Mouse (Mus musculus) erythroblast, adult 5-6 weeks (primary cell): ENCODE results near the gene Znhit3. TPM values are rescaled to one million over a fixed set of nuclear protein-coding genes. Genes with fewer than 3 reads are reported as not detected.

Experiments used
- ATAC-seq: replicated peaks from 2 replicates; pipeline ENCODE4 v1.8.0; 2016; ENCODE audit warnings: moderate number of reproducible peaks, mild to moderate bottlenecking, moderate TSS enrichment, inconsistent platforms; ENCODE audit not compliant: poor library complexity, low FRiP score, severe bottlenecking
- total RNA-seq, 2 experiments: library from RNA; stranded (forward) in 1 of 2; stranded (reverse) in 1 of 2; fragments of 150-400 nt in 1 of 2; fragments of 200-764, 138-1000 nt in 1 of 2; gene quantifications; 2 replicates each; pipeline versions ENCODE4 v1.2.3 to v1.2.4; 2015 to 2017; ENCODE audit warnings: low replicate concordance in 2 of 2

Znhit3 gene
- 1.5 and 6.5 TPM in 2 replicates for total RNA-seq (2015; ENCODE audit: low replicate concordance)
- 3.7 and 9.1 TPM in 2 replicates for total RNA-seq (2017; ENCODE audit: low replicate concordance)

- peak; percentile 76 for ATAC-seq
These were observed at the start of gene Znhit3 for GRCm38 (mm10) chr11:84916053-84916702. TSS of gene Znhit3 (minus strand) at chr11:84916366.

- no peak for ATAC-seq
These were observed 47.4 kb upstream of the Znhit3 start for GRCm38 (mm10) chr11:84963556-84963955.

- ATAC-seq: no peak
These were observed 46.4 kb upstream of the Znhit3 start for GRCm38 (mm10) chr11:84962536-84962935.

GRCm38 (mm10) chr11:84961571-84961970 lies 45.4 kb upstream of the Znhit3 start:
- ATAC-seq: no peak

DNA sequence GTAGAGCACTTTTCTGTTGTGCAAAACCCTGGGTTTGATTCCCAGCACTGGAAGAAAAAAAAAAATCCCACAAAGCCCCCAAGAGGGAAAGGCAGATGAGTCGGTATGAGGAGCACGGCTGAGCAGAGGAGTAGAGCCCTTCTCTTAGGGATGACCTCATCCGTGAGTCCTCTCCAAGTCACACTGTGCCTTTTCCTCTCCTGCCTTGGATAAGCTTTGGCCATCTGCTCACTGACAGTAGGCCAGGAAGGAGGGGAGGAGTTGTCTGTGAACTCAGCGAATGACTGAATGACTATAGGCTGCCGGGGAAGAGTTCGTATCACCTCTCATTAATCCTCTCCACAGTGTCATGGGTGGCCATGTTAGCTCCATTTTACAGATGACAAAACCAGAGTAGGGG lies 44.6 kb upstream of the Znhit3 start:
- ATAC-seq: no peak

- no peak for ATAC-seq
These were observed 44.1 kb upstream of the Znhit3 start for GRCm38 (mm10) chr11:84960291-84960690.

DNA sequence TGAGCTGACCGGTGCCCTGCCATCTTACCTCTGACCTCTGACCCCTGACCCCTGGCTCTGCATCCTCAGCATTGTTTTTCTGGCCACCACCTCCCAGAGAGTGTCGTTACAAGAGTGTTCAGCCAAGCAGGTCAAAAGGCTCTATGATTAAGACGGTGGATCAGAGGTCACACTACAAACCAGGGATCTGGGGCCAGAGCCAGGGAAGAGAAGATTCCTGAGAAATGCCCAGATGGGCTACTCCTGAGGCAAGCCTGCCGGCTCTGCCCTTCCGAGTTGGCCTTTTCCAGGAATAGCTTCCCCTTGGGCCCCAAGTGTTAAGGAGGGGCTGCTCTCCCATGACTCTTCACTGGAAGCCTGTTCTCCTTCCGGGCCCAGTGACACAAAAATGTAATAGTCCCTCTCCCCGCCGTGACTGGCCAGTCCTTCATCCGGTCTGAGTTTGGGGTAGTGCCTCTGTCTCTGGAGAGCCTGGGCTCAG lies 43.6 kb upstream of the Znhit3 start:
- ATAC-seq: no peak

- no peak for ATAC-seq
These were observed 43.0 kb upstream of the Znhit3 start for GRCm38 (mm10) chr11:84959181-84959580.

- ATAC-seq: no peak
These were observed 42.1 kb upstream of the Znhit3 start for GRCm38 (mm10) chr11:84958271-84958630.

DNA sequence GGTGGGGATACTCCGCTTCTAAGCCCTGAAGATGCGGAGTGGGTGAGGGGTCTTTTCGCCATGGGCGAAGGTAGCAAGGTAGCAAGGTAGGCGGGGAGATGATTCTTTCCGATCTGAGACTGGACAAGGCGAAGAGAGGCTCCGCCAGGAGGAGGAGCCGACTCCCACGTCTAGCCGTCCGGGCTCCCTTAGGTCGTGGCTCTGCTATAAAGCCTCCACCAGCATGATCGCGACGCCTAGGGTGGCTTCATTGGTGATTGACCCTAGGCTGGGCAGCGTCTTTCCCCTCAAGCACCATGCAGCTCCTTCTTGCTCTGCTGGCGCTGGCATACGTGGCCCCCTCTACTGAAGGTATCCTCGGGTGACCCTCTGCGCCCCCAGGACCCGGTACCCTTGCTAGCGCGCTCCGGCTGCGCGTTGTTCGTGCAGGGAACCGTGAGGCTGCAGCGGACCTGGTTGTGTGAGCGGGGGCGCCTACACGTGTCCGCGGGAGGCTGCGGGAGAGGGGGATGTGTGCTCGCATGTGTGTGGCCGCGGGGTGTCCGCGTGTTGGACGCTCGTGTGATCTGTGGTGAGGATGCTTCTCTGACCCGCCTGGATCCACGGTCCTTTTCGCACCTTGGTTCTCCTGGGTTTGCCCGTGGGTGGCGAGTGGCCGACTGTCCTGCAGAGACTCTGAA lies 41.6 kb upstream of the Znhit3 start, which contains the start of gene Car4:
TSS of gene Car4 (plus strand) at position 196 of the 680 bp plus-strand sequence.
- ATAC-seq: no peak

DNA sequence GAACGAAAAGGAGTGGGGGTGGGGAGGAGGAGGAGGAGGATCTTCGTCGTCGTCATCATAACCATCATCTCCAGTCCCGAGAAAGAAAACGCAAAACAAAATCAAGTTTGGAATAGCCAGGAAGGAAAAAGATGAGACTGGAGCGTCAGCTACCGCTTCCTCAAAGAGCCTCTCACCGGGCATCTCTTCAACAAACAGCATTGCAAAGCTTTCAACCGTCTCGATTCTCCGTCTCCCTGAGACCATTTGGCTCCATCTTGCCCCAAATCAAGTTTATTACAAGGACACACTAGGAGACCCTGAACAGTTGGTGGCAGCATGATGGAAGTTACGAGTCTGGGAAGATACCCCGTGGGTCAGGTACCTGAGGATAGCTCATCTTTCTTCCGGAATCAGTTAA lies 41.0 kb upstream of the Znhit3 start:
- ATAC-seq: no peak

- no peak for ATAC-seq
These were observed 40.2 kb upstream of the Znhit3 start for GRCm38 (mm10) chr11:84956400-84956799.

DNA sequence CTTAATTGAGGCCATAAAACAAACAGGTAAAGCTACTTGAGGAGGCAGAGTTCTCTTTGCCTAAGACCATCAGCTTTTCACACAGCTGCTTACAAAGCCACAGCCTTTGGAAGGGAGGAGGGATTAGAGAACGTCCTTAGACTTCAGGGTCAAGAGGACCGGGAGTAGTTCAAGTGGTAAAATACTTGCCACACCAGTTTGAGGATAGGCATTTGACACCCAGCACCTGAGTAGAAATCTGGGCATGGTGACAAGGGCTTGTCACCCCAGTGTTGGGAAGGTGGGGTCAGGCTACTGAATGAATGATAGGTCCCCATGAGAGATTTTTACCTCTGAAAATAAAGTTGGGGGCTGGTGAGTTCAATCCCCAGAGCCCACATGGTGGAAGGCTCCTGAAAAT lies 36.4 kb upstream of the Znhit3 start:
- ATAC-seq: no peak

DNA sequence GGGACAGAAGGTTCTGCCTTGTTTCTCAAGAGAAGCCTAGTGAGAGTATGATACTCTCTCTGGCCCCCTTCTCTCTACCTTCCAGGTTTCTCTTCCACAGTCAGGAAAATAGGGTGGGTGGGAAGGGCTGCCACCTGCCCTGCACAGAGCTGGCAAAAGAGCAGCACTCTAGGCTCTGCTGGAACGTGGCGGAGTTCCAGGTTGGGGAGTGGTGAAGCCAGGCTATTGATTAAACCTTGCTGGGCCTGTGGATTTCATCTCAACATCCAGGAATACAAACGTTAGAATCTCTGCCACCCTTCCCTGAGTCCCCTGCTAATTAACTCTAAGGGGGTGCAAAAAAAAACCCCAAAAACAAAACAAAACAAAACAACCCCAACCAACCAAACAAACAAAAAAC lies 32.4 kb upstream of the Znhit3 start:
- ATAC-seq: no peak

DNA sequence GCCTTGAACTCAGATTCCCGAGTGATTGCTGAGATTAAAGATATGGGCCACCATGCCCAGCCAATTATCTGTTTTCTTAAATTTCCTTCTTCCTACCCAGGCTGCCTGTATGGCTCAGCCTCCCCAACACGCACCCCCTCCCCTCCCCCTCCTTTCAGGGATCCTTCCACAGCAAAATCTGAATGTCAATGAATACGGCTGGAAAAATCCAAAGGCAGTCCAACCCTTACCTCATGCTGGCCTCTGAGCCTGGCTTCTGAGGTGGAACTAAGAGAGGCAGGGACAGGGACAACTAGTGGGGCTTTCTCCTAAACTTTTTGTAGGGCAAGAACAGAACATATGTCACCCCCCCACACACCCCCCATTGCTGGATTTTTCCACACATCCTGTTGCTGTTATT lies 31.9 kb upstream of the Znhit3 start:
- no peak for ATAC-seq

GRCm38 (mm10) chr11:84947206-84947605 lies 31.0 kb upstream of the Znhit3 start:
- ATAC-seq: no peak

DNA sequence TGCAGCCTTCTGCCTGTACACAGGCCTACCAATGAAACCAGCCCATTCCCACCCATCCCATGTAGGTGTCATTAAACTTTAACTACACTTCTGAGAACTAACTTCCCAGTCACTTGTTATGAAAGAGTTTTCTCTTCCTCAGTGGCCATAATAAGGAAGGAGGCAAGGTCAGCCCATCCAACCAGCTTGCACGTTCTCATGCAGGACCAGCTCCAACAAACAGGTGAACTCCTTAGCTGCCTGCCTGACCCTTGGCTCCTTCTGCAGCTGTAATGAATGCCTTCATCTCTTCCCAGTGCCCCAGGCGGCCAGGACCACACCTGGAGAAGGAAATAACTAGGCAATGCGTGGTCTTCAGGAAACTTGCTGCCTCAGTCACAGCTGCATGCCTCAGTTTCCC lies 29.7 kb upstream of the Znhit3 start:
- no peak for ATAC-seq

DNA sequence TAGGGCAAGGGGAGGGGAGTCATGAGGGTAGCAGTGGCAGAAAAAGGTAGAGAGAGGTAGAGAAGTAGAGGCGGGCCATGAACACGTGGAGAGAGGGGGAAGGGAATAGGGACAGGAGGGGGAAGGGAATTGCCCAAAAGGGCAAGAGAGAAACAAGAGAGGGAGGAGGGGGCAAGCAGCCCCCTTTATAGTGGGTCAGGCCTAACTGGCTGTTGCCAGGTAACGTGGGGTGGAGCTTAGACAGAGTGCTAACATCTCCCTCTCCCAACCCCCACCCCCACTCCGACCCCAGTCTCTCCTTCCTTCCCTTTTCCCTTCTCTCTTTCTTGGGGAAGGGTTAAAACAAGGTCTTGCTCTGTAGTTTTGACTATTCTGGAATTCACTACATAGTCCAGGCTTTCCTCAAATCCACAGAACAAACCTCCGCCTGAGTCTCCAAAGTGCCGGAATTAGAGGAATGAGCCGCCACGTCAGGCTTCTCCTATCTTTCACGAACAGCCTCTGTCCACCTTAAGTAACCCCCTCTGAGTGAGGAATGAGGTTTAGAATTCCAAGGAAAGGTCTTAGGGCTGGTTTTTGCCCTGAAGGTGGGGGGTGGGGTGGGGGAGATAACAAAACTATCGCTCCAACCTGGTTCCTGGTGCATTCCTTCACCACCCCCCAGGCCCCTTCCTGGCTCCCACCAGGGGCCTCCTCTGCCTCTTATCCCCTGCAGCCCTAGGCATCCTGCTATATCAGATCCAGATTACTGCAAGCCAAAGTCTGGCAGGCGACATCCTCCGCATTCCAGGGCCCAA lies 28.7 kb upstream of the Znhit3 start:
- no peak for ATAC-seq

DNA sequence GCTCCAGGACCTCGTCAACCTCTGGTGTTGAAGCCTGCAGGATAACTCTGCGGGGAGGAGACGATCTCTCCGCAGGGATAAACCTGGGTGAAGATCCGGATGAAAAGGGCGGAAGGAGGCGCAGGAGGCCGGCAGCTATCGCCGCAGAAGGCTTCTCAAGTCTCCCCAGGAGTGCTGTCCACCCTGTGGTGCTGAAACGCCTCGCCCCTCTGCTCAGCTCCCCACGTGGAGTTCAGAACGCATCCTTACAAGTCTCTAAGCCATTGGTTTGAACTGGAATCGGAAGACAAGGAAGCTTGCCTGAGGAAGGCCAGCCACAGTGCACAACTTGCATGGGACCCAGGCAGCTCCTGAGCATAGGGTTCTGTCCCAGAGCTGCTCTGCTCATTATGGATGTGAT lies 27.8 kb upstream of the Znhit3 start:
- ATAC-seq: 0 out of 2 replicates have a peak, but pooled peaks have one; percentile 18

DNA sequence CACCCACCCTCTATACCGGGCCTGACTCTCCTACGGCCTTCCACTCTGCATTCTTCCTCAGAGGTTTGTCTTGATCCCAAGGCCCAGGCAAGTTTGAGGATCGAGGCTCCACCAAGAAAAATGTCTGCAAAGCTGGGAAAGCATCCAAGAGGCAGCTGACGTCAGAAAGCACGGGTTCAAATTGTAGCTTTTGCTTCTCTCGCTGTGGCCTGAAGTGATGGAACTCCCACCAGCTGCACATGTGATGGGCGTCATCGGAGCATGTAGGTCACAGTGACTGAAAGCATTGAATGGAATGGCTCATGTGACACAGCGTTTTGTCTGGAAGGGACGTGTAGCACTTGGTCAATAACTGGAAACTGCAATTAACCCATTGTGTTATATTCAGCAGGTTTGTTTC lies 24.0 kb upstream of the Znhit3 start:
- no peak for ATAC-seq
